Mouse (Mus musculus): ENCODE measurements around the gene Cyb5rl. TPM values are rescaled to one million over a fixed set of nuclear protein-coding genes. Genes with fewer than 3 reads are reported as not detected.

The Cyb5rl gene
- polyA plus RNA-seq, 1 experiment from 2014 or later, result 4.3 TPM

DNA sequence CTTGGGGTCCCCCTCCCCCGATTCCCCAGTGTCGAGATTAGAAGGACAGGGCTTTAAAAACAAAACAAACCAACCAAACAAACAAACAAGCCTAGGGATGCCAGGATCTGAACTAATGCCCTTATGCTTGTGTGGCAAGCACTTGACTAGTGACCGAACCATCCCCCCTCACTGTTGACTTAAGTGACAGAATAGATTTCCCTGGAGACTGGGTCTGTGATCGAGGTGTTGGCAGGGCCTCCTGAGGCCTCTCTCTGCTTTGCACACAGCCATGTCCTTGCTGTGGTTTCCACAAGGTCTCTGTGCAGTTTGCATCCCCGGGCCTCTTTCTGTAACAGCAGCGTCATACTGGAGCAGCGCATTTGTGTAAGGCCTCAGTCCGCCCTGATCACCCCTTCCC is 62.6 kb downstream of the Cyb5rl start:
- H3K27me3 ChIP-seq, result no peaks in the 10 kb centered on the region
- in situ Hi-C loops (cut with MboI; ENCODE audit: low pct_unique_long_range_greater_than_20kb), result no loop called here
- POLR2A ChIA-PET, result no interaction called here
- no peak for TF ChIP-seq CTCF (IDR thresholded peaks at IDR 0.05)
- CTCF ChIA-PET, result no interaction called here
- ATAC-seq (no peak), DNase-seq (ENCODE audit: low read depth, low spot score) (no peak)

DNA sequence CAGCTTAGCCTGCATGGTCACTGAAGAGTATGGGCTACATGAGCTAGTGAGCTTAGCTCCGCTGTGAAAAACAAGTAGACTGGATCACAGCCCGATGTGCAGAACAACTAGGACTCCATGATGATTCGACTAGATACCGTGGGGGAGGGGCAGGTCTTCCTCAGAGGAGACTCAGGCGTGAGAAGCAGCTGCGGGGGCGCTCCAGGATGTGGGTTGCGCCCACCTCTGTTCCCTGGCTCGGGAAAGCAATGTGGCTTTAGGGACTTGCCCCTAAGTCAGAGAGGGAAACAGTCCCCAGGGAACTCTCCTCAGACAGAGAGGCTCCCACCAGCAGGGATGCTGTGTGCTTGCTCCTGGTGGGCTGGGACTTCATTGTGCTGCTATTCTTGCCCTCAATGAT is 63.7 kb downstream of the Cyb5rl start:
- ChIA-PET CTCF (interaction anchor here (1.0 kb wide), 1 partner anchor 25 kb away, joined by 3 read pairs; no protein-coding TSS in a partner anchor), POLR2A (no interaction called here)
- DNase-seq (ENCODE audit: low read depth, low spot score), result no peak
- in situ Hi-C loops (cut with MboI; ENCODE audit: low pct_unique_long_range_greater_than_20kb), result no loop called here
- no peak for ATAC-seq
- no peaks in the 10 kb centered on the region for H3K27me3 ChIP-seq
- TF ChIP-seq CTCF (IDR thresholded peaks at IDR 0.05), result no peak

DNA sequence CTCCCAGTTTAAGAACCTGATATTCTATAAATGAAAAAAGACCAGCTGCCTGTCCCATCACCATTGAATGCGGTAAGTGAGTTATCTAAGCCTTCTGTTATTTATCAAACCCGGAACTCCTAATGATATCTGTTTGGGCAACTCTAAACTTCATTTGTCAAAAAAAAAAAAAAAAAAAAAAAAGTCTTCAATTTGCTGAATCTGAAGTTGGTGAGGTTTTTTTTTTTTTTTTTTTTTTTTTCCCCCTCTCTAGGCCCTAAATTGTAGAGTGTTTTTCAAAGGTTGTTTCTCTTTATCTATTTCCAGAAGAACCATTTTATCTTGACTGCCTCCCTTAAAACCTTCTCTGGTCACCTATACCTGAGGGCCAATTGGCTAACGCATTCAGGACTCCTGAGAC is 68.1 kb downstream of the Cyb5rl start:
- ATAC-seq (no peak), DNase-seq (ENCODE audit: low read depth, low spot score) (no peak)
- no peak for TF ChIP-seq CTCF (IDR thresholded peaks at IDR 0.05)
- H3K27me3 ChIP-seq, result no peaks in the 10 kb centered on the region
- in situ Hi-C loops (cut with MboI; ENCODE audit: low pct_unique_long_range_greater_than_20kb), result no loop called here
- ChIA-PET CTCF (no interaction called here), POLR2A (interaction anchor here (0.7 kb wide), 1 partner anchor 279 kb away, joined by 5 read pairs; no protein-coding TSS in a partner anchor)

DNA sequence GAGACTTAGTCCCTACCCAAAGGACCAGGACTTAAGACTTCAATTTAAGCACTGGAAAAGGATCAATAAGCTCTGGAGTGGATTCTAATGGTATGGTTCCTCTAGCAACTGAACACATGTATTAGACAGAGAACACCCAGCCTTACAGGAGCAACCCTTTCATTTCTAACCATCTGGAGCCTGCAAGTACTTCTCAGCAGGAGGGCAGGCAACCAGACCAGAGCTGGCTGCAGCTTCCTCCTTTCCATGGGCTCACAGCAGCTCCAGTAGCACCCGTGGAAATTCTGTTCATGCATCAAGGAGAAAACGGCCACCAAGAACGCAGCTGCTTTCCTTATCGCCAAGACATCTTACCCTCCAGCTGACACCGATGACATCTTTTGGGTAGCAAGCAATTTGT is 68.9 kb downstream of the Cyb5rl start:
- TF ChIP-seq CTCF (IDR thresholded peaks at IDR 0.05), result no peak
- ATAC-seq (no peak), DNase-seq (ENCODE audit: low read depth, low spot score) (no peak)
- no peaks in the 10 kb centered on the region for H3K27me3 ChIP-seq
- ChIA-PET CTCF (no interaction called here), POLR2A (no interaction called here)
- in situ Hi-C loops (cut with MboI; ENCODE audit: low pct_unique_long_range_greater_than_20kb), result no loop called here

GRCm38 (mm10) chr4:107136531-107136930 is 69.7 kb downstream of the Cyb5rl start:
- POLR2A ChIA-PET, result interaction anchor here (0.6 kb wide), 1 partner anchor 226 kb away, joined by 4 read pairs; the partner anchor contains the start of gene Ssbp3
- in situ Hi-C loops (cut with MboI; ENCODE audit: low pct_unique_long_range_greater_than_20kb), result no loop called here
- ATAC-seq (no peak), DNase-seq (ENCODE audit: low read depth, low spot score) (no peak)
- H3K27me3 ChIP-seq, result no peaks in the 10 kb centered on the region
- TF ChIP-seq CTCF (IDR thresholded peaks at IDR 0.05), result no peak
- CTCF ChIA-PET, result no interaction called here

Other genes starting within 250 kb of the Cyb5rl start
- 64.7 TPM for gene Ssbp3, start 156.3 kb upstream of the Cyb5rl start, polyA plus RNA-seq (2021)
- 48.8 TPM for gene Mrpl37, start 120 bp upstream of the Cyb5rl start, polyA plus RNA-seq (2021)
- gene Cdcp2, start 29.9 kb downstream of the Cyb5rl start, polyA plus RNA-seq (2021), result not detected
- gene Tmem59, start 111.4 kb downstream of the Cyb5rl start, polyA plus RNA-seq (2021), result 401 TPM
- gene Tceanc2, start 112.1 kb downstream of the Cyb5rl start, polyA plus RNA-seq (2021), result 31.2 TPM
- gene Ldlrad1, start 142.2 kb downstream of the Cyb5rl start, polyA plus RNA-seq (2021), result not detected
- 69.2 TPM for gene Lrrc42, start 186.5 kb downstream of the Cyb5rl start, polyA plus RNA-seq (2021)
- 32.5 TPM for gene Hspb11, start 186.6 kb downstream of the Cyb5rl start, polyA plus RNA-seq (2021)
- not detected for gene Dio1, start 240.2 kb downstream of the Cyb5rl start, polyA plus RNA-seq (2021)
- 33.4 TPM for gene Yipf1, start 247.4 kb downstream of the Cyb5rl start, polyA plus RNA-seq (2021)

Data from Patski (cell line).